Mouse (Mus musculus) lung, adult 2 months (tissue): ENCODE measurements around the gene Tubb2a. TPM values are rescaled to one million over a fixed set of nuclear protein-coding genes. Genes with fewer than 3 reads are reported as not detected.

Source experiments
- DNase-seq: peaks from one replicate; pipeline ENCODE4 v3.0.0; 2022
- H3K4me1 ChIP-seq: fragments of 200-500 bp; 2 replicates; pipeline ENCODE4 v1.6.1; 2011; ENCODE audit warnings: low read length; ENCODE audit not compliant: control insufficient read depth, insufficient read depth
- H3K4me3 ChIP-seq: fragments of 200-500 bp; replicated peaks from 2 replicates; pipeline ENCODE3; 2011; ENCODE audit warnings: low read depth, mild to moderate bottlenecking, control low read depth, low read length; ENCODE audit errors: extremely low read depth
- CTCF ChIP-seq: fragments of 200-500 bp; IDR thresholded peaks from 2 replicates; pipeline ENCODE4 v1.5.1; 2011; ENCODE audit warnings: mild to moderate bottlenecking, low read length, control low read depth; ENCODE audit not compliant: insufficient read depth
- POLR2A ChIP-seq: fragments of 200-500 bp; IDR thresholded peaks from 2 replicates; pipeline ENCODE4 v1.6.1; 2011; ENCODE audit warnings: low read depth, mild to moderate bottlenecking, control low read depth, low read length, borderline replicate concordance; ENCODE audit errors: extremely low read depth
- WGBS: fragments of 180-500 bp; shearing (Covaris S2); methylation state at CpG from one replicate; pipeline ENCODE4 v1.1.7; 2018; 5-methylcytosine and 5-hydroxymethylcytosine counted together
- polyA plus RNA-seq: library from polyadenylated mRNA; depleted of rRNA; stranded (reverse); fragments of >200 nt; gene quantifications from 2 replicates; pipeline ENCODE4 v1.2.3, GENCODE M21; 2012

The Tubb2a gene
- polyA plus RNA-seq, 1 experiment, result 386 TPM

GRCm38 (mm10) chr13:34111878-34112277, 34.1 kb upstream of the Tubb2a start:
- H3K4me3 ChIP-seq, result no peak overlapping the region
- no peaks in the 10 kb centered on the region for H3K4me1 ChIP-seq
- no peak for TF ChIP-seq POLR2A
- no peak for TF ChIP-seq CTCF
- DNase-seq, result no peak
- WGBS, result 84% methylated on average over 3 of the region's 3 CpGs

GRCm38 (mm10) chr13:34111019-34111418, 33.2 kb upstream of the Tubb2a start:
- H3K4me3 ChIP-seq, result no peak overlapping the region
- no peak for DNase-seq
- WGBS, result 69% methylated on average over 5 of the region's 5 CpGs
- H3K4me1 ChIP-seq, result no peaks in the 10 kb centered on the region
- no peak for TF ChIP-seq CTCF
- no peak for TF ChIP-seq POLR2A

DNA sequence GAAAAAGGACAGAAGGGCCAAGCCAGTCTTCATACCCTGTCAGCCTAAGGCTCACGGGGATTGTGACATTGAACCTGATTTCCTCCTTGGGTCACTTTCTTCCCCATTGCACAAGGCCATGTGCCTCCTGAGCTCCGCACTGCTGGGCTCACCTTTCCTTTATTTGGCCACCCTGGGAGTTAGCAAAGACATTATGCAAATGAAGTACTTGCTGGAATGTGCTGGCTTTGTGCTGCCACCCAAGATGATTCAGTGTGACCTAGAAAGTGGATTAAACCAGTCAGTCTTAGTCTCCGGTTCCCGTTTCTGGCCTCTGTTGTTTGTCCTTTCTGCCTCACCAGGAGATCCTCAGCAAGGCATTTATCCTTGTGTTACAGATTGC, 31.9 kb upstream of the Tubb2a start:
- no peak for DNase-seq
- WGBS, result 60% methylated on average over 4 of the region's 4 CpGs
- Histone ChIP-seq H3K4me3 (no peak overlapping the region), H3K4me1 (no peaks in the 10 kb centered on the region)
- TF ChIP-seq CTCF, result no peak
- TF ChIP-seq POLR2A, result no peak

- 71% methylated on average over 4 of the region's 4 CpGs for WGBS
- TF ChIP-seq CTCF (no peak), POLR2A (no peak)
- Histone ChIP-seq H3K4me1 (no peaks in the 10 kb centered on the region), H3K4me3 (no peak overlapping the region)
- no peak for DNase-seq
Observed at GRCm38 (mm10) chr13:34109035-34109676, 31.3 kb upstream of the Tubb2a start.

DNA sequence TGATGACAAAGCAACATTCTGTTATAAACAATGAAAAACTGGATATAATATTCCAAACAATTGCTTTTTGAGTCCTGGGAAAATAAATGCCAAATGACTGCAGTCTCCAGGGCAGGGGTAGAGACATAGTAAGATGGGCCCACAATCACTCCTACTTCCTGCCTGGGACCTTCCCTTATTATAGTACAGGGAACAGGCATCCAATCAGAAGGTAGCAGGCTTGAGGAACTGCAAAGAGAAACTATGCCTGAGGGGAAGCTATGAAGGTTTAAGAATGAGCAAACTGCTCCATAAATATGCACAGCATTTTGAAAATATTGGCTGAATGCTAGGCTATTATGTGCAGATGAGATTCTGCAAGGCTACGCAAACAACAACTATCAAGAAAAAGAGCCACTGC, 29.2 kb upstream of the Tubb2a start:
- DNase-seq, result no peak
- H3K4me3 ChIP-seq, result no peak overlapping the region
- peaks cover 3% of the 10 kb centered on the region for H3K4me1 ChIP-seq
- no peak for TF ChIP-seq POLR2A
- TF ChIP-seq CTCF, result no peak
- 93% methylated on average over 1 of the region's 1 CpGs for WGBS

- no peak for DNase-seq
- 83% methylated on average over 2 of the region's 2 CpGs for WGBS
- Histone ChIP-seq H3K4me1 (peaks cover 8% of the 10 kb centered on the region), H3K4me3 (no peak overlapping the region)
- TF ChIP-seq CTCF, result no peak
- no peak for TF ChIP-seq POLR2A
Observed at GRCm38 (mm10) chr13:34106256-34106655, 28.4 kb upstream of the Tubb2a start.

DNA sequence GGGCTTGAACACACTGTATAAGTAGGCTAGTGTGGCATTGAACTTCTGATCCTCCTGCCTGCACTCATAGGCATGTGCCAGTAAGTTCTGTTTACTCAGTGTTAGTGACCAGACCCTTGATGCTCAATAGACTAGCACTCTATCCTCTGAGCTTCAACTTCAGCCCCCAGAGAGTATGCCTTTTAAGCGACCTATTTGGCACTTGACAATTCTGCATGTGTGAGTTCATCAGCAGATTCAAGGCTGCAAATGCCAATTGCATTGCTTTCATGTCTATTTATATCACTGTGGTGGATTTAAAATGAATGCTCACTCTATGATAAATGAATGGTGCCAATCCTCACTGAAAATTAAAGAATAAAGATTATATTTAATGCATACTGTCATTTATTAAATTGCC, 27.6 kb upstream of the Tubb2a start:
- TF ChIP-seq CTCF (no peak), POLR2A (no peak)
- Histone ChIP-seq H3K4me3 (no peak overlapping the region), H3K4me1 (peaks cover 10% of the 10 kb centered on the region)
- DNase-seq, result no peak
- 69% methylated on average over 1 of the region's 1 CpGs for WGBS

GRCm38 (mm10) chr13:34101908-34102307, 24.1 kb upstream of the Tubb2a start:
- peaks cover 11% of the 10 kb centered on the region for H3K4me1 ChIP-seq
- 54% methylated on average over 9 of the region's 9 CpGs for WGBS
- H3K4me3 ChIP-seq, result no peak overlapping the region
- no peak for DNase-seq
- no peak for TF ChIP-seq POLR2A
- TF ChIP-seq CTCF, result no peak

- 94% methylated on average over 10 of the region's 10 CpGs for WGBS
- TF ChIP-seq POLR2A, result no peak
- H3K4me3 ChIP-seq, result no peak overlapping the region
- DNase-seq, result no peak
- peaks cover 16% of the 10 kb centered on the region for H3K4me1 ChIP-seq
Observed at GRCm38 (mm10) chr13:34101247-34101646, 23.4 kb upstream of the Tubb2a start.

DNA sequence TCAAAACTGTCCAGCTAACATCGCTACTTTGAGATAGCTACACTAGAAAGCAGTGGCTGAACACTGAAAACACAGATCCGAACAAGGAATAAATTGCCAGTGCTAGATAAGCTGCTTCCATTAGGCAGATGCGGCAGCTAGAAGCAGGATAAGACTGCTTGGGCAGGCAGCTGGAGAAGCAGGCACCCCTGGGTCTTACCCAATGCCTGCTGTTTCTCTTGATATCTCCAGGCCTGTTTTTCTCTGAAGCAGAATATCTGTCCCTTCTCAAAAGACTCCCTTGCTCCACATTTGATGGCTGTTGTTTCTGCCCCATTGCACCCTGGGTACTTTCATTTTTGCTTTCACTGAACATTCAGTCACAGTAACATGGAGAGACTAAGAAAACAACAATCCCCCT, 22.9 kb upstream of the Tubb2a start:
- H3K4me1 ChIP-seq, result peaks cover 19% of the 10 kb centered on the region
- DNase-seq, result no peak
- WGBS, result 81% methylated on average over 3 of the region's 3 CpGs
- no peak for TF ChIP-seq CTCF
- TF ChIP-seq POLR2A, result no peak
- H3K4me3 ChIP-seq, result no peak overlapping the region

- H3K4me3 ChIP-seq, result no peak overlapping the region
- no peak for DNase-seq
- TF ChIP-seq CTCF (no peak), POLR2A (no peak)
- H3K4me1 ChIP-seq, result peaks cover 16% of the 10 kb centered on the region
- 49% methylated on average over 3 of the region's 3 CpGs for WGBS
Observed at GRCm38 (mm10) chr13:34097086-34097485, 19.3 kb upstream of the Tubb2a start.
